Comparison of ENCODE assay signal across 29 mouse cellular contexts in the genomic region with DNA sequence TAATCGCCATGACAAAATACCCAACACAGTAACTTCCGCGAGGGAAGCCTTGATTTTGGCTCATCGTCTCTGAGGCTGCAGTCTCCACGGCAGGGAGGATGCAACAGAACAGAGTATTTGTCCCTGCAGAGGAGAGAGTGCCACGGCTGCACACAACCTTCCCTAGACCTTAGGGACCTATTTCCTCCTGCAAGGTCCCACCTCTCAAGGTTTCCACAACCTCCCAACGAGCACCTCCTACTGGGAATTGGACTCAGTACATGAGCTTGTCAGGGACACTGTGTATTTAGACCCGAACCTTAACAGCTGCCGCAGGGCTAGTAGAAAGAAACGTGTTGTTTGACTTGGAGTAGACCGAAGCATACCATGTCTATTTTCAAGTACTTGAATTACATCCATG.
DNase-seq lines count a peak whose midpoint lies in the region; ATAC-seq and TF ChIP-seq lines count a peak whose summit lies in the region.
"Had no signal": no experiment of that assay in that cellular context is flagged by ENCODE, and none has a peak within 500 bp of the region (broad histone marks: within the 10 kb centered on the region; RNA-seq: fewer than 3 reads in every experiment).

No protein-coding gene starts in this region.

- H3K36me3 ChIP-seq in embryonic facial prominence, embryonic 14.5 days (ENCODE audit: control insufficient read depth, insufficient read depth, low read length) = no peaks in the 10 kb centered on the region
- H3K36me3 ChIP-seq in embryonic facial prominence, embryonic 10.5 days (replicated peaks) = no peaks in the 10 kb centered on the region
- H3K36me3 ChIP-seq in limb, embryonic 14.5 days (ENCODE audit: control insufficient read depth, insufficient read depth, low read length) = no peaks in the 10 kb centered on the region
- no peaks in the 10 kb centered on the region for H3K36me3 ChIP-seq in limb, embryonic 10.5 days
- H3K36me3 ChIP-seq in midbrain, embryonic 15.5 days (replicated peaks) = no peaks in the 10 kb centered on the region
- no peaks in the 10 kb centered on the region for H3K36me3 ChIP-seq in midbrain, postnatal 0 days (ENCODE audit: insufficient read depth, low read length)
- no peaks in the 10 kb centered on the region for H3K36me3 ChIP-seq in limb, embryonic 15.5 days
- H3K36me3 ChIP-seq: embryonic facial prominence, embryonic 15.5 days; G1E; heart, embryonic 12.5 days; heart, embryonic 15.5 days had no signal

- H3K4me3 ChIP-seq in embryonic facial prominence, embryonic 14.5 days (ENCODE audit: low read depth, low read length) = no peak overlapping the region
- H3K4me3 ChIP-seq in embryonic facial prominence, embryonic 10.5 days = no peak overlapping the region
- H3K4me3 ChIP-seq in limb, embryonic 14.5 days (replicated peaks; ENCODE audit: low read length) = no peak overlapping the region
- H3K4me3 ChIP-seq in limb, embryonic 10.5 days = no peak overlapping the region
- no peak overlapping the region for H3K4me3 ChIP-seq in midbrain, embryonic 15.5 days
- no peak overlapping the region for H3K4me3 ChIP-seq in midbrain, postnatal 0 days (ENCODE audit: low read depth, low read length)
- no peak overlapping the region for H3K4me3 ChIP-seq in limb, embryonic 15.5 days
- H3K4me3 ChIP-seq: embryonic facial prominence, embryonic 15.5 days; gastrocnemius, adult 2 months; heart, embryonic 12.5 days; heart, embryonic 15.5 days had no signal

- no peaks in the 10 kb centered on the region for H3K27me3 ChIP-seq in embryonic facial prominence, embryonic 14.5 days (replicated peaks; ENCODE audit: control insufficient read depth, insufficient read depth, low read length)
- H3K27me3 ChIP-seq in embryonic facial prominence, embryonic 10.5 days (replicated peaks; ENCODE audit: low read depth, poor library complexity, severe bottlenecking) = no peaks in the 10 kb centered on the region
- H3K27me3 ChIP-seq in limb, embryonic 14.5 days (ENCODE audit: control insufficient read depth, insufficient read depth, low read length) = no peaks in the 10 kb centered on the region
- H3K27me3 ChIP-seq in limb, embryonic 10.5 days (ENCODE audit: low read depth, poor library complexity, severe bottlenecking) = no peaks in the 10 kb centered on the region
- no peaks in the 10 kb centered on the region for H3K27me3 ChIP-seq in midbrain, embryonic 15.5 days (replicated peaks)
- no peaks in the 10 kb centered on the region for H3K27me3 ChIP-seq in midbrain, postnatal 0 days (ENCODE audit: insufficient read depth, low read length)
- no peaks in the 10 kb centered on the region for H3K27me3 ChIP-seq in limb, embryonic 15.5 days
- H3K27me3 ChIP-seq: CH12.LX; embryonic facial prominence, embryonic 15.5 days; heart, embryonic 12.5 days; heart, embryonic 15.5 days; Patski had no signal

- no peak for TF ChIP-seq POLR2A in limb, embryonic 14.5 days (IDR thresholded peaks at IDR 0.05; ENCODE audit: borderline replicate concordance, extremely low read depth, insufficient read depth, insufficient read length)

- DNase-seq in embryonic facial prominence, embryonic 14.5 days (ENCODE audit: low spot score) = peak; percentile 40
- no peak for DNase-seq in embryonic facial prominence, embryonic 10.5 days (ENCODE audit: low spot score)
- no peak for DNase-seq in limb, embryonic 14.5 days (ENCODE audit: low spot score)
- no peak for DNase-seq in limb, embryonic 10.5 days (ENCODE audit: low spot score)
- DNase-seq in midbrain, postnatal 0 days (ENCODE audit: low spot score) = no peak
- DNase-seq in spleen, adult 18-20 months = no peak
- DNase-seq: adrenal gland, postnatal 10 days; adrenal gland, postnatal 36 days; B cell, adult 2 months; cerebellum, adult 18-20 months; cerebellum, adult 9-11 months; cerebellum, postnatal 36 days; embryo, embryonic 11 days; forebrain, postnatal 0 days; gastrocnemius, adult 2 months; gastrocnemius, postnatal 14 days; heart, adult 18-20 months; heart, postnatal 14 days; heart, postnatal 4 days had no signal

- no peaks in the 10 kb centered on the region for H3K9me3 ChIP-seq in embryonic facial prominence, embryonic 14.5 days (ENCODE audit: control insufficient read depth, low read length)
- no peaks in the 10 kb centered on the region for H3K9me3 ChIP-seq in embryonic facial prominence, embryonic 10.5 days
- no peaks in the 10 kb centered on the region for H3K9me3 ChIP-seq in limb, embryonic 14.5 days (ENCODE audit: control insufficient read depth, low read length)
- no peaks in the 10 kb centered on the region for H3K9me3 ChIP-seq in limb, embryonic 10.5 days (replicated peaks)
- no peaks in the 10 kb centered on the region for H3K9me3 ChIP-seq in midbrain, embryonic 15.5 days
- no peaks in the 10 kb centered on the region for H3K9me3 ChIP-seq in midbrain, postnatal 0 days (ENCODE audit: low read length)
- no peaks in the 10 kb centered on the region for H3K9me3 ChIP-seq in limb, embryonic 15.5 days
- H3K9me3 ChIP-seq: embryonic facial prominence, embryonic 15.5 days; G1E; heart, embryonic 12.5 days; heart, embryonic 15.5 days had no signal

- H3K4me2 ChIP-seq in embryonic facial prominence, embryonic 14.5 days (ENCODE audit: low read depth, low read length) = no peak overlapping the region
- no peak overlapping the region for H3K4me2 ChIP-seq in limb, embryonic 14.5 days (replicated peaks; ENCODE audit: low read depth, low read length, severe bottlenecking)
- no peak overlapping the region for H3K4me2 ChIP-seq in midbrain, embryonic 15.5 days
- H3K4me2 ChIP-seq in midbrain, postnatal 0 days (ENCODE audit: low read depth, low read length, poor library complexity, severe bottlenecking) = no peak overlapping the region
- no peak overlapping the region for H3K4me2 ChIP-seq in limb, embryonic 15.5 days
- H3K4me2 ChIP-seq: embryonic facial prominence, embryonic 15.5 days; heart, embryonic 12.5 days; heart, embryonic 15.5 days had no signal

- ATAC-seq in embryonic facial prominence, embryonic 14.5 days (ENCODE audit: low read depth) = peak; percentile 60; the same call in 1 of the 2 replicates
- no peak for ATAC-seq in limb, embryonic 14.5 days (ENCODE audit: low FRiP score, low read depth)
- ATAC-seq in midbrain, embryonic 15.5 days (replicated peaks) = no peak
- ATAC-seq in midbrain, postnatal 0 days (ENCODE audit: low FRiP score) = no peak
- no peak for ATAC-seq in limb, embryonic 15.5 days (ENCODE audit: insufficient number of reproducible peaks, low FRiP score, low TSS enrichment, low read depth)
- ATAC-seq: forebrain, embryonic 14.5 days; forebrain, postnatal 0 days; hindbrain, embryonic 16.5 days; Patski had no signal

- H3K27ac ChIP-seq in embryonic facial prominence, embryonic 14.5 days (replicated peaks; ENCODE audit: low read depth, low read length) = no peak overlapping the region
- H3K27ac ChIP-seq in embryonic facial prominence, embryonic 10.5 days (replicated peaks) = no peak overlapping the region
- H3K27ac ChIP-seq in limb, embryonic 14.5 days (replicated peaks; ENCODE audit: low read depth, low read length) = 0 out of 2 replicates have a peak overlapping the region, but pooled peaks have one; percentile 19
- H3K27ac ChIP-seq in limb, embryonic 10.5 days = no peak overlapping the region
- H3K27ac ChIP-seq in midbrain, embryonic 15.5 days = 0 out of 2 replicates have a peak overlapping the region, but pooled peaks have one; percentile 21
- no peak overlapping the region for H3K27ac ChIP-seq in midbrain, postnatal 0 days (ENCODE audit: low read depth, low read length)
- H3K27ac ChIP-seq in limb, embryonic 15.5 days = peak overlapping the region; percentile 40
- H3K27ac ChIP-seq: embryonic facial prominence, embryonic 15.5 days; gastrocnemius, adult 2 months; heart, embryonic 15.5 days had no signal

- WGBS in embryonic facial prominence, embryonic 14.5 days = 76% methylated on average over 11 of the region's 11 CpGs
- 85% methylated on average over 11 of the region's 11 CpGs for WGBS in embryonic facial prominence, embryonic 10.5 days
- 81% methylated on average over 11 of the region's 11 CpGs for WGBS in limb, embryonic 14.5 days
- 91% methylated on average over 11 of the region's 11 CpGs for WGBS in limb, embryonic 10.5 days
- 68% methylated on average over 11 of the region's 11 CpGs for WGBS in midbrain, embryonic 15.5 days
- WGBS in midbrain, postnatal 0 days = 71% methylated on average over 11 of the region's 11 CpGs
- 75% methylated on average over 11 of the region's 11 CpGs for WGBS in limb, embryonic 15.5 days

- no peak overlapping the region for H3K9ac ChIP-seq in embryonic facial prominence, embryonic 14.5 days (ENCODE audit: low read depth, low read length)
- no peak overlapping the region for H3K9ac ChIP-seq in limb, embryonic 14.5 days (ENCODE audit: low read depth, low read length, severe bottlenecking)
- no peak overlapping the region for H3K9ac ChIP-seq in midbrain, embryonic 15.5 days
- H3K9ac ChIP-seq in midbrain, postnatal 0 days (replicated peaks; ENCODE audit: low read length, poor library complexity, severe bottlenecking) = no peak overlapping the region
- H3K9ac ChIP-seq in limb, embryonic 15.5 days = no peak overlapping the region
- H3K9ac ChIP-seq: embryonic facial prominence, embryonic 15.5 days; forebrain, postnatal 0 days; heart, embryonic 12.5 days; heart, embryonic 15.5 days had no signal

- no peaks in the 10 kb centered on the region; the same call in 1 of the 2 replicates for H3K4me1 ChIP-seq in embryonic facial prominence, embryonic 14.5 days (ENCODE audit: control insufficient read depth, insufficient read depth, low read length)
- H3K4me1 ChIP-seq in embryonic facial prominence, embryonic 10.5 days = 0 out of 2 replicates have a peak, but pooled peaks cover 4% of the 10 kb centered on the region
- H3K4me1 ChIP-seq in limb, embryonic 14.5 days (ENCODE audit: control insufficient read depth, insufficient read depth, low read length) = 0 out of 2 replicates have a peak, but pooled peaks cover 13% of the 10 kb centered on the region
- peaks cover 8% of the 10 kb centered on the region; the same call in 1 of the 2 replicates for H3K4me1 ChIP-seq in limb, embryonic 10.5 days
- peaks cover 28% of the 10 kb centered on the region for H3K4me1 ChIP-seq in midbrain, embryonic 15.5 days
- peaks cover 6% of the 10 kb centered on the region; the same call in 1 of the 2 replicates for H3K4me1 ChIP-seq in midbrain, postnatal 0 days (ENCODE audit: insufficient read depth, low read length)
- peaks cover 3% of the 10 kb centered on the region; the same call in 1 of the 2 replicates for H3K4me1 ChIP-seq in limb, embryonic 15.5 days
- H3K4me1 ChIP-seq: heart, embryonic 12.5 days; heart, embryonic 15.5 days had no signal

- no peak for TF ChIP-seq CTCF in midbrain, postnatal 0 days (IDR thresholded peaks at IDR 0.05)

Comparison
In these comparisons a context has a peak if more than half of its experiments do, and no peak if none do; other contexts are left out.
1. H3K27ac ChIP-seq: peak in limb, embryonic 14.5 days (single experiment), midbrain, embryonic 15.5 days (single experiment) and limb, embryonic 15.5 days (single experiment); none in embryonic facial prominence, embryonic 14.5 days (single experiment), embryonic facial prominence, embryonic 10.5 days (single experiment), limb, embryonic 10.5 days (single experiment) and midbrain, postnatal 0 days (single experiment).